Mouse (Mus musculus) intestine, postnatal 0 days (tissue): ENCODE results near the gene Adh5. TPM values are rescaled to one million over a fixed set of nuclear protein-coding genes. Genes with fewer than 3 reads are reported as not detected.

ENCODE experiments used
- ATAC-seq: fragments of 200-750 bp; cut with Nextera tagmentation; 2 replicates; pipeline ENCODE4 v1.8.0; 2017; ENCODE audit warnings: mild to moderate bottlenecking, moderate TSS enrichment, moderate library complexity
- H3K27ac ChIP-seq: fragments of 300-500 bp; sonication (generic); 2 replicates; pipeline ENCODE4 v1.5.1; 2014; ENCODE audit warnings: mild to moderate bottlenecking, low read depth, low read length, moderate library complexity
- H3K27me3 ChIP-seq: fragments of 300-500 bp; sonication (generic); replicated peaks from 2 replicates; pipeline ENCODE4 v1.6.1; 2014; ENCODE audit warnings: low read length, mixed read lengths; ENCODE audit not compliant: control insufficient read depth, insufficient read depth
- H3K36me3 ChIP-seq: fragments of 300-500 bp; sonication (generic); 2 replicates; pipeline ENCODE4 v1.6.1; 2014; ENCODE audit warnings: mild to moderate bottlenecking, moderate library complexity; ENCODE audit not compliant: control insufficient read depth, insufficient read depth
- H3K4me1 ChIP-seq: fragments of 300-500 bp; sonication (generic); replicated peaks from 2 replicates; pipeline ENCODE4 v1.6.1; 2014; ENCODE audit warnings: antibody characterized with exemption, low read length, mixed read lengths; ENCODE audit not compliant: control insufficient read depth, insufficient read depth
- H3K4me2 ChIP-seq: fragments of 300-500 bp; sonication (generic); replicated peaks from 2 replicates; pipeline ENCODE4 v1.6.1; 2014; ENCODE audit warnings: low read depth, mild to moderate bottlenecking, moderate library complexity
- H3K4me3 ChIP-seq: fragments of 300-500 bp; sonication (generic); 2 replicates; pipeline ENCODE4 v1.5.1; 2014; ENCODE audit warnings: low read depth, low read length
- H3K9ac ChIP-seq: fragments of 300-500 bp; sonication (generic); 2 replicates; pipeline ENCODE4 v1.6.1; 2014; ENCODE audit warnings: mild to moderate bottlenecking, low read depth, low read length
- H3K9me3 ChIP-seq: fragments of 300-500 bp; sonication (generic); 2 replicates; pipeline ENCODE4 v1.6.1; 2016; ENCODE audit warnings: mixed run types; ENCODE audit not compliant: control insufficient read depth
- CTCF ChIP-seq: sonication (generic); IDR thresholded peaks from 2 replicates; pipeline ENCODE4 v1.5.1; 2016; ENCODE audit warnings: low read depth, mild to moderate bottlenecking, control low read depth, antibody characterized with exemption, moderate library complexity
- WGBS: fragments of 180-500 bp; shearing (Covaris S2); extraction: QIAGEN DNeasy Blood & Tissue Kit; methylation state at CpG from one replicate; pipeline ENCODE4 v1.1.7; 2014; 5-methylcytosine and 5-hydroxymethylcytosine counted together
- polyA plus RNA-seq: library from polyadenylated mRNA; unstranded; fragments of >200 nt; fragmentation: Nextera tagmentation; extraction: Ambion mirVana; gene quantifications from 2 replicates; pipeline ENCODE4 v1.2.1, GENCODE M21; 2015

Adh5 gene
- polyA plus RNA-seq, 1 experiment from 2014 or later = 105 TPM

DNA sequence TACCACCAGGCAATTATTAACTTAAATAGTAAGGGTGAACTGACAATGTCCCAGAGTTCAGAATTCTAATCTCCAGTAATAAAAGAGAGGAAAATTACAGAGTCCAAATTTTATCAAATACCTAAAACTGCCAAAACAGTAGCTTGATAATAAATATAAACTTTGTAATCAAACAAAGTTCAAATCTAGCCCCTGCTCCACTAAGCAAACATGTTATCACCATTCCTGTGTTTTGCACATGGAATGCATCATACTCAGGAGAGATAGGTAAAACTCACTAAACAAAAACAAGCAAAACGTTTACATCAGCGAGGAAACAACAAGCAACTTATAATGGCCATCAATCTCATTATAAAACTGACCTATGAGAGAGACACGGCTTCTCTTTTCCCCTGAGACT, 32.7 kb upstream of the Adh5 start:
- H3K4me3 ChIP-seq = no peak overlapping the region
- H3K4me2 ChIP-seq = no peak overlapping the region
- 57% methylated on average over 3 of the region's 3 CpGs for WGBS
- H3K36me3 ChIP-seq = no peaks in the 10 kb centered on the region
- ATAC-seq = no peak
- H3K9me3 ChIP-seq = no peaks in the 10 kb centered on the region
- no peak overlapping the region for H3K9ac ChIP-seq
- H3K4me1 ChIP-seq = no peaks in the 10 kb centered on the region
- no peak overlapping the region for H3K27ac ChIP-seq
- no peaks in the 10 kb centered on the region for H3K27me3 ChIP-seq
- TF ChIP-seq CTCF = no peak

DNA sequence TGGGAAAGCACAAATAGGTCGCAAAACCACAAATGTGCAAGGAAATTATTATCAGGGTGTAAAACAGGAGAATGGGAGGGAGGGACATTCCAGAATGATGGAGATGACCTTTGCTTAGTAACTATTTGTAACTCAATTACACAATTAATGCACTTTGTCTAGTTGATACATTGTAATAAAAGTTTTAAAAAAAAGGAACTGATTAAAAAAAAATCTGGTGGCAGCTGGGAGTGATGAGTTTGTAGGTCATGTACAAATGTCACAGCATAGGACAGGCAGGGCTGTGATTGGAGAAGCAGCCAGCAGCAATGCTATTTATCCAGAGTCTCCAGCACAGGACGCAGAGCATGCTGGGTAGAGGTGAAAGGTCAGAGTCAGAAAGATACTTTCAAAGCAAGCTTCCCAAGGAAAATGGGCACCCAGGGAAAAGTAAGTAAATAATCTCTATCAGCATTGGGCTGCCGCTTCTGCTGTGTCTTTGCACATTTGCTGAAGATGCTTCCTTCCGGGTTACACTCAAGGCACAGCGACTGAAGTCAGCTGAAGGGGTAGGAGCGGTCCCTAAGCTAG, 27.7 kb upstream of the Adh5 start, which contains the start of gene Adh4:
Gene Adh4, plus strand, starts transcription at position 346 of the 570 bp plus-strand sequence.
- H3K27me3 ChIP-seq = no peaks in the 10 kb centered on the region
- no peak for TF ChIP-seq CTCF
- WGBS = 63% methylated on average over 6 of the region's 6 CpGs

GRCm38 (mm10) chr3:138419369-138419768, 23.5 kb upstream of the Adh5 start:
- H3K9ac ChIP-seq = no peak overlapping the region
- no peak overlapping the region for H3K4me3 ChIP-seq
- peak overlapping the region; percentile 41; the same call in 1 of the 2 replicates for H3K27ac ChIP-seq
- peak; percentile 94 for ATAC-seq
- H3K9me3 ChIP-seq = no peaks in the 10 kb centered on the region
- 35% methylated on average over 6 of the region's 6 CpGs for WGBS
- TF ChIP-seq CTCF = no peak
- H3K36me3 ChIP-seq = no peaks in the 10 kb centered on the region
- H3K27me3 ChIP-seq = no peaks in the 10 kb centered on the region
- H3K4me2 ChIP-seq = 0 out of 2 replicates have a peak overlapping the region, but pooled peaks have one; percentile 27
- H3K4me1 ChIP-seq = no peaks in the 10 kb centered on the region

More for the DNA sequence above, 27.7 kb upstream of the Adh5 start, which contains the start of gene Adh4:
- H3K36me3 ChIP-seq = no peaks in the 10 kb centered on the region
- no peak within 1 kb of the TSS for H3K4me3 ChIP-seq
- no peak for ATAC-seq
- no peaks in the 10 kb centered on the region for H3K9me3 ChIP-seq
- H3K9ac ChIP-seq = no peak within 1 kb of the TSS
- no peak within 1 kb of the TSS for H3K27ac ChIP-seq
- no peak within 1 kb of the TSS for H3K4me2 ChIP-seq
- no peaks in the 10 kb centered on the region for H3K4me1 ChIP-seq

DNA sequence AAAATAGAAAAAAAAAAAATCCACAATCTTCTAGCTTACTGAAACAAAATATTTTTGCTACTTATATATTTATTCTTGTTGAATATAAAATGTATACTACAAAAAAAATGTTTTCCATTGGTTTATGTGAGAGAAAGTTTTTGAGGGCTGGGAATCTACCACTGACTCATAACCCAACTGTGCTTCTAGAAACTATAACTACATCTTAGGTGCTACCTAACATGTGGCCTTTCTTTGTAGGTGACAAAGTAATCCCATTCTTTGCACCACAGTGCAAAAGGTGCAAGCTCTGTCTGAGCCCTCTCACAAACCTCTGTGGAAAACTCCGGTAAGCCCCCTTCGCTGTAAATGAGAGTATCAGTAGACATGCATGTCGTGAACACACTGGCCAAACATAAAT, 22.5 kb upstream of the Adh5 start:
- Histone ChIP-seq H3K4me1 (no peaks in the 10 kb centered on the region), H3K27me3 (no peaks in the 10 kb centered on the region), H3K4me2 (no peak overlapping the region), H3K36me3 (no peaks in the 10 kb centered on the region), H3K27ac (no peak overlapping the region), H3K9ac (no peak overlapping the region), H3K9me3 (no peaks in the 10 kb centered on the region), H3K4me3 (no peak overlapping the region)
- 97% methylated on average over 3 of the region's 3 CpGs for WGBS
- ATAC-seq = no peak
- TF ChIP-seq CTCF = no peak

DNA sequence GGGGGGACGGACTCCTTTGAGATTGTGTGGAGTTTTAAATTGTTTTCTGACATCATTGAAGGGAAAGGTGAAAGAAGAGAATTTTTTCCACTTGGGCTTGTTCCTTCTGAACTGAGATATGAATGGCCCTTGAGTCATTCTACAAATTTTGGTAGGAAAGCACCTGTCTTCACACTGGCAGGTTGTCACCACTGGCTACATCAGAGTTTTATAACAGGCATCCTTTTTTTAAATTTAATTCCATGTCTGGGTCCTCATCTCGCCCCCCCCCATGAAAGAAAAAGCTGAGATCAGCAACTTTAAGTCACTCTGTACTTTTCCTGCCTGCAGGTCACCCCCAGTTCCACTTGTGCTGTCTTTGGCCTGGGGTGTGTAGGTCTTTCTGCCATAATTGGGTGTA, 19.2 kb upstream of the Adh5 start:
- no peak overlapping the region for H3K4me2 ChIP-seq
- H3K4me1 ChIP-seq = no peaks in the 10 kb centered on the region
- WGBS = 77% methylated on average over 2 of the region's 2 CpGs
- no peak for TF ChIP-seq CTCF
- no peak for ATAC-seq
- H3K36me3 ChIP-seq = no peaks in the 10 kb centered on the region
- no peak overlapping the region for H3K9ac ChIP-seq
- no peak overlapping the region for H3K4me3 ChIP-seq
- H3K9me3 ChIP-seq = no peaks in the 10 kb centered on the region
- H3K27ac ChIP-seq = no peak overlapping the region
- no peaks in the 10 kb centered on the region for H3K27me3 ChIP-seq

- no peak for ATAC-seq
- H3K36me3 ChIP-seq = no peaks in the 10 kb centered on the region
- no peak overlapping the region for H3K4me2 ChIP-seq
- H3K27me3 ChIP-seq = no peaks in the 10 kb centered on the region
- H3K4me3 ChIP-seq = no peak overlapping the region
- no peaks in the 10 kb centered on the region for H3K9me3 ChIP-seq
- H3K9ac ChIP-seq = no peak overlapping the region
- 67% methylated on average over 4 of the region's 4 CpGs for WGBS
- no peak overlapping the region for H3K27ac ChIP-seq
- no peak for TF ChIP-seq CTCF
- H3K4me1 ChIP-seq = no peaks in the 10 kb centered on the region
These were observed 18.6 kb upstream of the Adh5 start for GRCm38 (mm10) chr3:138424247-138424646.
